Mouse (Mus musculus) ES-E14 (cell line): ENCODE data around the gene Asf1b. TPM values are rescaled to one million over a fixed set of nuclear protein-coding genes. Genes with fewer than 3 reads are reported as not detected.
A peak's percentile ranks its signal among the peaks of the same experiment; 100 is the strongest.
"Not testable (repeated sequence)": the region's sequence is repeated elsewhere in the genome, so short reads cannot be mapped to it uniquely, and the experiment has no call there.

Experiments
- DNase-seq: peaks from one replicate; pipeline ENCODE4 v3.0.0-alpha.2; 2013; ENCODE audit warnings: low read depth, low spot score
- H3K27ac ChIP-seq: 2 replicates; pipeline ENCODE4 v1.5.1; 2012; ENCODE audit warnings: low read depth, mild to moderate bottlenecking, low read length, moderate library complexity, mixed read lengths; ENCODE audit not compliant: poor library complexity, insufficient read depth, severe bottlenecking
- H3K36me3 ChIP-seq: 2 replicates; pipeline ENCODE4 v1.6.1; 2012; ENCODE audit warnings: mild to moderate bottlenecking, low read length, moderate library complexity, mixed read lengths; ENCODE audit not compliant: control insufficient read depth, poor library complexity, insufficient read depth, severe bottlenecking
- H3K4me1 ChIP-seq, 2 experiments: fragments of 150-350 bp in 1 of 2; sonication (generic) in 1 of 2; 2 replicates each; pipeline ENCODE4 v1.6.1; 2012; ENCODE audit warnings: low read length in 2 of 2, mild to moderate bottlenecking in 1 of 2, mixed read lengths in 1 of 2; ENCODE audit not compliant: control insufficient read depth in 2 of 2, insufficient read depth in 2 of 2, poor library complexity in 1 of 2
- H3K4me3 ChIP-seq, 2 experiments: fragments of 150-350 bp in 1 of 2; sonication (generic) in 1 of 2; 2 replicates each; pipeline ENCODE4 v1.5.1; 2012; ENCODE audit warnings: low read length in 2 of 2, low read depth in 1 of 2, mild to moderate bottlenecking in 1 of 2, mixed read lengths in 1 of 2; ENCODE audit not compliant: insufficient read depth in 1 of 2, poor library complexity in 1 of 2, severe bottlenecking in 1 of 2
- H3K9ac ChIP-seq: 2 replicates; pipeline ENCODE4 v1.6.1; 2012; ENCODE audit warnings: low read depth, mild to moderate bottlenecking, low read length, mixed read lengths; ENCODE audit not compliant: poor library complexity, insufficient read depth, severe bottlenecking
- H3K9me3 ChIP-seq: fragments of 150-350 bp; sonication (generic); 2 replicates; pipeline ENCODE4 v1.6.1; 2012; ENCODE audit warnings: low read depth, mild to moderate bottlenecking, low read length; ENCODE audit not compliant: control insufficient read depth, insufficient read depth
- CHD2 ChIP-seq: IDR thresholded peaks from 2 replicates; pipeline ENCODE4 v1.6.1; 2014; ENCODE audit warnings: mild to moderate bottlenecking, low read depth, low read length, inconsistent platforms
- HCFC1 ChIP-seq: IDR thresholded peaks from 2 replicates; pipeline ENCODE4 v1.6.1; 2012; ENCODE audit warnings: low read length, inconsistent platforms, borderline replicate concordance; ENCODE audit not compliant: insufficient read depth
- MAFK ChIP-seq: IDR thresholded peaks from 2 replicates; pipeline ENCODE4 v1.6.1; 2014; ENCODE audit warnings: mild to moderate bottlenecking, low read depth, low read length, inconsistent platforms; ENCODE audit not compliant: insufficient read depth
- ZC3H11A ChIP-seq: IDR thresholded peaks from 2 replicates; pipeline ENCODE4 v1.6.1; 2012; ENCODE audit warnings: low read depth, mild to moderate bottlenecking, inconsistent platforms, low read length, borderline replicate concordance
- ZNF384 ChIP-seq: IDR thresholded peaks from 2 replicates; pipeline ENCODE4 v1.6.1; 2012; ENCODE audit warnings: low read depth, low read length, inconsistent platforms
- in situ Hi-C, 2 experiments: fragments of 600-800 bp; cut with MboI; formaldehyde crosslinking; loops; one replicate each; pipeline ENCODE4 v1.15.1; 2025; ENCODE audit warnings: low sequenced_read_pairs in 2 of 2, inconsistent platforms in 1 of 2; ENCODE audit not compliant: unreplicated experiment in 2 of 2
- total RNA-seq: library from RNA; depleted of rRNA; stranded (reverse); fragments of 300-350 nt; gene quantifications from 2 replicates; pipeline ENCODE4 v1.2.3, GENCODE M21; 2012

The Asf1b gene
- total RNA-seq, 1 experiment, result 43.3 TPM

DNA sequence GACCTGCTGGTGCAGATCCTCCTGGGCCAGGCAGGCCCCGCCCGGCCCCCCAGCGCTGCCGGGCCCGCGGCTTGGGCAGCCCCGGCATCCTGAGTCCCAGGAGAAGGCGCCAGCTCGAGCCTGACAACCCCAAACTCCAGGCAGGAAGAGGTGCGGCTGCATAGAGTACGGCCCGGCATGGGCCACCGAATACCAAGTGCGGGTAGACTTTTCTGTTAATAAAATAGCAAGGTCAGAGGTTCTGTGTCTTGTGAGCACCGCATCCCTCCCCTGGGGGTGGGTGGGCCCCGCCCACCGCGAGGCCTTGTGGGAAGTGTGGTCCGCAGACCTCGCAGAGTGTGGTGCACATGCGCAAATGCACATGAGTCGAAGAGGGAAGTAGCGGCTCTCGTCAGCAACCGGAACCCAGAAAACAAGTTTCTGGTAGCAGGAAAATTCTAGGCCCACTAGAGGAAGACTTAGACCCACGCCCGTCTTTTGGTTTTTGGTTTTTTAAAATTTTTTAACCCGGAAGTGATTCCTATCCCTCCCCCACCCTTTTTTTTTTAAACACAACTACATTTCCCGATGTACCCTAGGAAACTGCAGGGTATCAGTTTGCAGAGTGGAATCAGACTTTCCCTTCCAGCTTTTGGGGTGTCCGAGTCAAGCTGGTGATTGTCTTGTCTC is 49.4 kb downstream of the Asf1b start:
- no peaks in the 10 kb centered on the region for H3K9me3 ChIP-seq
- H3K27ac ChIP-seq, result peak overlapping the region; percentile 61
- peak; percentile 87 for DNase-seq
- H3K4me1 ChIP-seq, result peaks cover 13 to 14% of the 10 kb centered on the region in 2 experiments
- peak overlapping the region; percentile 70 for H3K9ac ChIP-seq
- peak overlapping the region; percentile 69 to 76 for H3K4me3 ChIP-seq
- in situ Hi-C loops, result no loop called here
- peak; percentile 89 for TF ChIP-seq HCFC1
- peak; percentile 94 for TF ChIP-seq ZNF384
- TF ChIP-seq MAFK, result no peak
- TF ChIP-seq CHD2, result peak; percentile 73; the same call in 1 of the 2 replicates
- no peak for TF ChIP-seq ZC3H11A
- H3K36me3 ChIP-seq, result peaks cover 13% of the 10 kb centered on the region

DNA sequence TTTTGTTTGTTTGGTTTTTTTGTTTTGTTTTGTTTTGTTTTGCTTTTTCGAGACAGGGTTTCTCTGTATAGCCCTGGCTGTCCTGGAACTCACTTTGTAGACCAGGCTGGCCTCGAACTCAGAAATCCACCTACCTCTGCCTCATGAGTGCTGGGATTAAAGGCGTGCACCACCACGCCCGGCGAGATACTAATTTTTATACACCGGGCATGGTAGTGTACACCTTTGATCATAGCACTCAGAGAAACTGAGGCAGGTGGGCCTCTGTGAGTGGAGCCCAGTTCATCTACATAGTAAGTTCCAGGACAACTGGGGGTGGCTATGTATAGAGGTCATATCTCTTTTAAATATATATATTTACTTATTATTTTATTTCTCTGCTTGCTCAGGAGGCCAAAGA is 50.2 kb downstream of the Asf1b start:
- DNase-seq, in situ Hi-C loops, H3K9ac ChIP-seq: not testable (repeated sequence)

DNA sequence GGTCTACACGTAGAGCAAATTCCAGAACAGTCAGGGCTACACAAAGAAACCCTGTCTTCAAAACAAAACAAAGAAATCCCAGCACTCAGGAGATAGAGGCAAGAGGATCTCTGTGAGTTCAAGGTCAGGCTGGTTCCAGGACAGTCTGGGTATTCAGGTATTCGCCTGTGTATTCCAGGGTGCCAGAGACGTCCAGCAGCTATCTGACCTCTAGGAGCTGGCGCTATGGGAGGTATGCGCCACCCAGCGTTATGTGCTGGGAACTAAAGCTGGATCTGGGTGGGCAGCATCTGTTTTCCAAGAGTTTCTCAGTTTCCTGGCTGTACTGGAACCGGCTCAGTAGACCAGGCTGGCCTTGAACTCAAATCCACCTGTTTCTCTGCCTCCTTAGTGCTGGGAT is 53.1 kb downstream of the Asf1b start:
- Histone ChIP-seq H3K36me3 (no peaks in the 10 kb centered on the region), H3K9me3 (no peaks in the 10 kb centered on the region), H3K4me1 (peaks cover 9 to 13% of the 10 kb centered on the region in 2 experiments; a peak in 3 of 4 replicates), H3K27ac (no peak overlapping the region), H3K9ac (no peak overlapping the region), H3K4me3 (no peak overlapping the region)
- in situ Hi-C loops, result no loop called here
- no peak for TF ChIP-seq ZC3H11A
- TF ChIP-seq ZNF384, result no peak
- TF ChIP-seq MAFK, result no peak
- TF ChIP-seq HCFC1, result no peak
- TF ChIP-seq CHD2, result no peak
- DNase-seq, result peak; percentile 68

More for the DNA sequence above, 50.2 kb downstream of the Asf1b start:
- not testable (repeated sequence) for H3K9me3 ChIP-seq, H3K36me3 ChIP-seq, H3K27ac ChIP-seq, H3K4me3 ChIP-seq
- peaks cover 13 to 17% of the 10 kb centered on the region in 2 experiments for H3K4me1 ChIP-seq

DNA sequence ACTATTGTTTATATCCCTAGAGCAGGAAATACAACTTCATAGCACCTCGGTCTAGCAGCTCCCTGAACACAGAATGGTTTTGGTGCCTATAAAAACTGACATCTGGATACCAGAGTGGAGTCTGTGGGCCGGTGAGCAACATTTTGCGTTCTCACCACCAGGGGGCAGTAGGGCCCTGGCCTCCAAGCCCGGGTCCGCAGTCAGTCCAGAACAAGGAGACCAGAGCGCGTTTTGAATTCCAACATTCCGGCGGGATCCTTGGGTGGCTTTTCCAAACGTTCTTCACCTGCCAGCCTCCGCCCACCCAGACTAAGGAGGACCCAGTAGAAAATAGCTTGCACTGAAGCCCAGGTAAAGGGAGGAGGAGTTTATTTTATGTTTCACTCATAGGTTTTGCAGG is 54.6 kb downstream of the Asf1b start:
- peak overlapping the region; percentile 72 to 79 for H3K4me3 ChIP-seq
- TF ChIP-seq MAFK, result no peak
- peak; percentile 46; the same call in 1 of the 2 replicates for TF ChIP-seq ZC3H11A
- TF ChIP-seq HCFC1, result no peak
- TF ChIP-seq CHD2, result no peak
- no peak for TF ChIP-seq ZNF384

More for the DNA sequence above, 54.6 kb downstream of the Asf1b start:
- H3K36me3 ChIP-seq, result no peaks in the 10 kb centered on the region
- peaks cover 7 to 9% of the 10 kb centered on the region in 2 experiments; a peak in 3 of 4 replicates for H3K4me1 ChIP-seq
- no peak overlapping the region for H3K27ac ChIP-seq
- DNase-seq, result peak; percentile 83
- in situ Hi-C loops, result loop anchor here in 1 of 2 experiments (10.0 kb wide), 1 partner anchor 345 kb away; no protein-coding TSS in a partner anchor
- no peaks in the 10 kb centered on the region for H3K9me3 ChIP-seq
- H3K9ac ChIP-seq, result no peak overlapping the region
